ENCODE assay signal across 11 mouse cellular contexts in the genomic region with DNA sequence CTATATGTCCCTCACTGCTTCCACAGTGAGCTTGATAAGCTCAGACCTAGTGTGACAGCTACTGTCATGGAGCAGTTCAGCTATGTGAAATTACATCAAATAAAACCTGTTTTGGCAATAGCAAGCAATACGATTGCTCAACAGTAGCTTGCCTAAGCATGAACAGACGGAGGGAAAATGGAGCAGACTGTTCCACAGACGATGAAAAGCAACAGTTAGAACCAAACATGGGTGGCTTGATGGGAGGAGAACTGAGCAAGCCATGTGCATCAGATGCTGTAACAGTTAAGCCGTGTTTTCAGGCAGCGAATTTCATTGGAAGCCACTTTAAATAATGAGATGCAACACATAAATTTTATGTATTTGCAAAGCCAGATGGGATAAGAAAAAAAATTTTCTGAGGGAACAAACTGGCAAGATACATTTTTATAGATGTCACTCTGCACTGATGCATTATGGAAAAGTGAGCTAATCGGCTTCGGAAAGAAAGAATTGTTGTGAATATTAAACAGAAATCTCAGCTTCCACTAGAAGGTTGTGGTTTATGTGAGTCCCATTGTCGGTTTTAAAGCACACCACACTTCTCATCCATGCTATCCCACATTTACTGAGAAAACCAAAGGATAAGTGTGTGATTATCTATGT.
A peak's percentile ranks its signal among the peaks of the same experiment; 100 is the strongest.
DNase-seq lines count a peak whose midpoint lies in the region.
"Had no signal": no experiment of that assay in that cellular context is flagged by ENCODE, and none has a peak within 500 bp of the region (broad histone marks: within the 10 kb centered on the region; RNA-seq: fewer than 3 reads in every experiment).

No protein-coding gene starts in this region.

- DNase-seq in frontal cortex, postnatal 14 days (ENCODE audit: low spot score in 2 of 2): peak; percentile 9 to 10
- no peak for DNase-seq in frontal cortex, postnatal 36 days (ENCODE audit: low spot score in 2 of 2)
- peak; percentile 14 for DNase-seq in NIH3T3 (ENCODE audit: low read depth)
- peak; percentile 83 for DNase-seq in brain, embryonic 18.5 days (ENCODE audit: low read depth, low spot score)
- DNase-seq in layer of hippocampus, adult 9-10 months (ENCODE audit: low spot score): peak; percentile 71
- DNase-seq in lung, postnatal 36 days: no peak
- DNase-seq in thymus, postnatal 4 days: no peak
- DNase-seq: adrenal gland, postnatal 14 days; cerebellum, postnatal 36 days; gastrocnemius, postnatal 36 days; lung, adult 2 months had no signal

Comparison
In these comparisons a context has a peak if more than half of its experiments do, and no peak if none do; other contexts are left out.
1. DNase-seq: peak in frontal cortex, postnatal 14 days (2 of 2), NIH3T3 (single experiment), brain, embryonic 18.5 days (single experiment) and layer of hippocampus, adult 9-10 months (single experiment); none in frontal cortex, postnatal 36 days (0 of 2), lung, postnatal 36 days (single experiment) and thymus, postnatal 4 days (single experiment).